Mouse (Mus musculus) kidney, postnatal 10 days (tissue): ENCODE results near the gene Ptprh.

Experiments used
- DNase-seq: peaks from one replicate; pipeline ENCODE4 v3.0.0; 2021; ENCODE audit warnings: mixed read lengths

Ptprh gene

GRCm38 (mm10) chr7:4521231-4522003 lies 82.4 kb downstream of the Ptprh start:
- no peak for DNase-seq

DNA sequence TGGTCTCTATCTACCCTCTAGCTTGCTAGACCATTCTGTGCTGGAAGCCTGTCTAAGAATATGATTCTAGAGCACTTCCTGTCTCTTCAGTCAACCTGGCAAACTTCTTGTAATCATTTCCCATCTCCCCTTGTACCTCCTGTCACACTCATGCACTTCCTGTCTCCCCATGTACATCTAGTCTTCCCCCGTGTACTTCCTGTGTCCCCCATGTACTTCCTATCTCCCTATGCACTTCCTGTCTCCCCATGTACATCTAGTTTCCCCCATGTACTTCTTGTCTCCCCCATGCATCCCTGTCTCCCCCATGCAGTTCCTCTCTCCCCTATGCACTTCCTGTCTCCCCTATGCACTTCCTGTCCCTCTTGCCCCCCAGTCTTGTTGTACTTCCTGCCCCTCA lies 85.4 kb downstream of the Ptprh start:
- no peak for DNase-seq

DNA sequence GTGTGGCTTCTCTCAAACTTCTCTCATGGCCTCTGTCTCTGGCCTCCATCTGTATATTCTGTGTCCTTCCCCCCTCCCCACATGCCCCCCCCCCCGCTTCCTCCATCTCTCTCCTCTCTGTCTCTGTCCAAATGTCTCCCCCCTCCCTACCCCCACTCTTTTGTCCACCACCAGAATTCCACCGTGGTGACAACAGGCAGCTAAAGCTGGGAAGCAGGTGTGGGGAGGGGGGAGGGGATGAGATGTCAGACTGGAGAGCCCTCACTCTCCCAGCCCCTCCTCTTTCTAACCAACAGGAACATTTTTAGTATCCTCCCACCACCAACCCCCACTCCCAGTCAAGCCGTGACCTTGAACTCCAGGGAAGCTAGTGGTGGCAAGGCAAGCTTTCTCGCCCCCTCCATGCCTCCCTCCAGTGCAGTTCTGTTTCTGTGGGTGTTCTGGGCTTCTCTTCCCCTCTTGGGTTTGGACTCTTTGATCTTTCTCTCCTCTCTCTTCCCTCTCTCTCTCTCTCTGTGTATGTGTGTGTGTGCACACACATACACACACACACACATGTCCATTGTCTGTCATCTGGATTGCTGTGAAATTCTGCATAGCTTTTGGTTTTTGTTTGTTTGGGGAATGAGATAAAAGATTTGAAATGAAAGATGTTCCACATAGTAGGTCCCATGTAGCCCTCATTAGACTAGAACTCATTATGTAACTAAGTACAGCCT lies 87.3 kb downstream of the Ptprh start, which contains the start of gene Tnnt1:
Tnnt1 (minus strand) TSS at position 51 of the 719 bp plus-strand sequence.
- no peak for DNase-seq

GRCm38 (mm10) chr7:4515853-4516252 lies 88.0 kb downstream of the Ptprh start:
- no peak for DNase-seq

DNA sequence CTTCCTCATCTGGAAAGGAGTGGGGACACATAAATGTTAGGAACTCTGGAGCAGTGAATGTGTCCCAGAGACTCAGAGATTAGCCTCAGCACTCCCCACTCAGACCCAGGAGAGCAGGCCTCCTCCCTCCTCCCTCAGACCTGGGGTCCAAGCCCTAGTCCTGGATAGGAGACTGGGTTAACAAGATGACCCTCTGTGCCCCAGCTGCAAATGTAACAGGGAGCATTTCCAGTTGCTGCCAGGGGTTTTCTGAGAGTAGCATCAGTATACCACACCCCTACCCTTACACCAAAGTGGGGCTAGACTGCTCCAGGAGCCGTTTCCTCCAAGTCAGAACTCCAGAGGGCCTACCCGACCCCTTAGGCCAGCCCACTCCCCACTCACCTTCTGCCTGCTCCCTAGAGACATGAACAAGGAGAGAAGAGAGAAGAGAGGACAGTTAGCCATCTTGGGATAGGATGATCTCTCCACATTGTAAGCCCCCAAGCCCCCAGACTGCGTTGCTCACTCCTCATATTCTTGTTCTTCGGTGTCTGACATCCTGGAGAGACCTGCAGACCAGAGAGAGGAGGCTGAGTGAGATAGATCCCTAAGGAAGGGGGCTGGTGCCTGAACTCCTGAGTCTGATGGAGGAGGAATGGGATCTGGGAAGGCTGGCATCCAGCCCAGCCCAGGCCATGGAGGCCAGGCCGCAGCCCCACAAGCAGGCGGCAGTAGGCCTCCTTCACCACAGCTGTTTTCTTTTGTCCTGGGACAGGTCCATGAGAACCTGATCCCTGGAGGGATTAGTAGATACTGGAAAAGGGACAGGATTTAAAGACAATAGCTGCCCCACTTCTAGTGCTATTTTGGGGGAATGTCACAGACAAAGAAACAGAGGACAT lies 89.8 kb downstream of the Ptprh start:
- DNase-seq, result peak; percentile 68

DNA sequence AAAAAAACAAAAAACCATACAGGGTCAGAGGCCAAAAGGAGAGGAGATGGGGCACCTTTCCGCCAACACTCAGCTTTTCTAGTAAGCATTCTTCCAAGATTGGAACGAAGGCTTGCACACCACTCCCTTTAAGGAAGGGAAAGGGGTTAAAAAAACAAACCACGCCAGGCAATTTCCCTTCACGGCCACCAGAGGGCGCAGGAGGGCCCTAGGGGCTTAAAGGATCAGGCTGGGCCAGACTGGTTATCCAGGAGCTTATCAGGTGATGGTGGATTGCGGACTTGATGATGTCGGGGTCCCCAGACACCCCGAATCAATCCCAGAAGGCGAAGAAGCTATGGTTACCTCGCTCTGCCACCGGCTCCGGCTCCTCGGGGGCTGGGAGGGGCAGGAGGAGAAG lies 90.6 kb downstream of the Ptprh start:
- DNase-seq, result peak; percentile 56

GRCm38 (mm10) chr7:4511489-4512224 lies 92.2 kb downstream of the Ptprh start:
- DNase-seq, result no peak

DNA sequence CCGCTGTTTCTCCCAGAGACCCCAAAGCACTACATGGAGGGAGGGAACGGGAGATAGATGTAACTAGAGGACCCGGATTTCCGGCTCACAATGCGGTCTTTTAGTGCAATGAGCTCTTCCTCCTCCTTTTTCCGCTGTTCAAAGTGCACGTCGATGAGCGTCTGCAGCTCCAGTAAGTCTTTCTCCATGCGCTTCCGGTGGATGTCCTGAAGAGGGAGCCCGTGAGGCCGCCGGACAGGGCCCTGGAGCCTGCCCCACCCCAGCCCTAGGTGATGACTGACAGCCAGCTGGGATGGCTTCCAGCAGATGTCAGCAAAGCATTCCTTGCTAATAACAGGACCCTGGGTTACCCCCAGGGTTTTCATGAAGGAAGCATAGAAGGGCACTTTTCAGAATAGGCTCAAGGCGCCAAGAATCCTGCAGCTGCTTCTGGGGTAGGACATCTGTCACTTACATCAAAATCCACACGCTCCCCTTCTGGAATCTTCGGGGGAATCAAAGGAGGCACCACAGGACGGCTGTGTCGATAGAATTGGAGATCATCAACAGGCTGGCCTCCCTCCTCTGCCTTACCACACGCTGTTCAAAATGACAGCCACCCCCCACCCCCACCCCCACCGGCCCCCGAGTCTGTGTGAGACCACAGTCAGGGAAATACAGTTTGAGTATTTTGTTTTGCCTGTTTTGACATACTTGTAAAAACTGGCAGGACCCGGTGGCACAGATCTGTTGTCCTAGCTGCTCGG lies 93.8 kb downstream of the Ptprh start:
- DNase-seq, result peak; percentile 86

GRCm38 (mm10) chr7:4508739-4509116 lies 95.1 kb downstream of the Ptprh start:
- DNase-seq, result no peak

- DNase-seq, result no peak
Observed at GRCm38 (mm10) chr7:4508062-4508738, 95.6 kb downstream of the Ptprh start.

GRCm38 (mm10) chr7:4507220-4507619 lies 96.6 kb downstream of the Ptprh start:
- no peak for DNase-seq

DNA sequence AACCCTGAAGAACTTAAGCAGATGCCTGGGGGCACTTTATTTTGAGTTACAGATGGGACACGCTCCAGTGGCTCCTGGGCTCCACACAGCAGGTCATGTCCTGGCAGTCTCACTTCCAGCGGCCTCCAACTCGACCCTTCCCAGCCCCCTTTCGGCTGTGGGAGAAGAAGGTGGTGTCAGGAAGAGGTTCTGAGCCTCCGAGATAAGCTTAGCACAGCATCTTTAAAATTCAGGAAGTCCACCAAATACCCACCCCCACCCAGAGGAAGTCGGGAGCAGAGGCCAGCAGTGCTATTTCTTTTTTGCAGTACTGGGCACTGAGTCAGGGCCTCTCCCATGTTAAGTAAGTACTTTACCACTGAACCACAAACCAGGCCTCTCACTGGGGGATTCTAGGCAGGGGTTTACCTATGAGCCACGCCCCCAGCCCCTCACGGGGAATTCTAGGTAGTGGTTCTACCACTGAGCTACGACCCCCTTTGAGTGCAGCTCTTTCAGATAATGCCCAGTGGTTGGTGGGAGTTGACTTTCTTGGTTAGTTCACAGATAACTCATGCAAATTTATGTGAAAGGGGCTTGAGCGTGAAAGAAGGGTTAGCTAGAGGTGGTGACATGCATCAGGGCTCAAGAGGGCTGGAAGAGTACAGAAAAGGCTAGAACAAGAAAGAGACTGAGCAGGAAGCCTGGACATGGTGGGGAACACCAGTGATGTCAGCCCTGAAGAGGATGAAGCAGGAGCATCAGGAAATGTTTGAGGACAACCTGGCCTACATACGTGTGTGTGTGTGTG lies 99.0 kb downstream of the Ptprh start:
- DNase-seq, result no peak

GRCm38 (mm10) chr7:4503858-4504257 lies 100.0 kb downstream of the Ptprh start:
- no peak for DNase-seq

DNA sequence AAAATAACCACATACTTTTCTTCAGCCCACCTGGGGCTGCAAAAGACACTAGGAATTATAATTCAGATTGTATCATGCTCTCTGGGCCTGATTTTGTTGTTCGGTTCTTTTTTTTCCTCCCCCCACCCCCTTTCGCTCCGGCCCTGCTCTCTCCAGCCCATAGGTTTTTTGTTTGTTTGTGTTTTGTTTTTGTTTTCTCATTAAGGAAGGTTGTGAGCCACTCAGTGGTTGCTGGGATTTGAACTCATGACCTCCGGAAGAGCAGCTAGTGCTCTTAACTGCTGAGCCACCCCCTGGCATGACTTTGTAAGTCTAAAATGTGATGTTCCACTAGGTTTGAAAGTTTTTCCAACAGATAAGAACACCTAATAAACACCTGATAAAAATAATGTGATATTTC lies 100.7 kb downstream of the Ptprh start:
- no peak for DNase-seq

DNA sequence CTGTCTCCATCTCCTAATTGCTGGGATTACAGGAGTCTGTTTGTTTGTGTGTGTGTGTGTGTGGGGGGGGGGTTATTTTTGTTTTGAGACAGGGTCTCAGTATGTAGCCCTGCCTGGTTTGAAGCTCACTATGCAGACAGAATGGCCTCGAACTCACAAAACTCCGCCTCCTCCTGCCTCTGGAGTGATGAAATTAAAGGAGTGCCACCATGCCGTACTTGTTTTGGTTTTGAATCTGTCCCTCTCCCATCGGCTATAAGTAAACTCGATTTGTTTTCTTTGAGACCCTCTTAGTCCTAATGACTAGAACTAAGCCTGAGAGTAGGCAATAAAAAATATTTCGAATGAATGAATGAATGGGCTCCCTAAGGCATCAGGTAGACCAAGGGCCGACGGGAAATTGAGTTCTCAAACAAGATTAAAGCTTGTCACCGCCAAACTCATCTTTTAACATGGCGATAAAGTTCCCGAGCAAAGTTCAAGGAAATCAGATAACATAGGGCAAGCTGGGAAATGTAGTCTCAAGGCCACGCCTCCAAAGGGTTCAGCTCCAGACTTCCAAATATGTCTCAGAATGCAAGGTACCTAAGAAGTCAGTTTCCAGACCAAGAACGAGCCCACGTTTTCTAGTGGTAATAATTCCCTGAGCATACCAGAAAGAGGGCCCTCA lies 101.3 kb downstream of the Ptprh start:
- DNase-seq, result no peak

- peak; percentile 98 for DNase-seq
Observed at GRCm38 (mm10) chr7:4501558-4502397, 102.1 kb downstream of the Ptprh start, which contains the start of gene Ppp1r12c. TSS of gene Ppp1r12c (minus strand) at chr7:4501680.

- peak; percentile 66 for DNase-seq
Observed at GRCm38 (mm10) chr7:4500892-4501471, 102.9 kb downstream of the Ptprh start.

DNA sequence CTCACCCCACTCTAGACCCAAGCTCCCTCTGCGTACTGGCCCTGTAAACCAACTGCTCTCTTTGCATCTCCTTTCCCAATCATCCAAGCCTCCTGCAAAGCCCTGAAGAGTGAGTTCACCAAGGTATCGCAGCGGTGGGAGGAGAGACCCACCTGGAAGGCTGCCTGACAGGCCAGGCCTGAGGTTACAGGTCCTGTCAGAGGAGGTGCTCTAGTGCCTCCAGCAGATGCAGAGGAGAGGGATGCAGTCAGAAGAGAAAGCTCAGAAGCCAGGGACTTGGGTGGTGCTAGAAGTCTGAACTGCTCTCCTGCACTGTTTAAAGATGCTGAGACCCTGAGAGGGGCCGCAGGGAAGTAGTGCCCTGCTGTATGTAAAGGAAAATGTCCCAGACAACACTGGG lies 104.8 kb downstream of the Ptprh start:
- DNase-seq, result no peak
